Mouse (Mus musculus) right cerebral cortex, postnatal 25 days (tissue): ENCODE results near the gene Fbxw2.
"Not testable (repeated sequence)": the region's sequence is repeated elsewhere in the genome, so short reads cannot be mapped to it uniquely, and the experiment has no call there.

Experiments used
- DNase-seq: peaks from one replicate; pipeline ENCODE4 v3.0.0; 2022

Gene Fbxw2

GRCm38 (mm10) chr2:34825827-34826459, at the start of gene Fbxw2:
Fbxw2 (minus strand) TSS chr2:34826311.
- peak; percentile 94 for DNase-seq

- no peak for DNase-seq
These were observed 48.8 kb upstream of the Fbxw2 start, which contains the start of gene Psmd5 for GRCm38 (mm10) chr2:34874816-34875345. Psmd5 (minus strand) TSS chr2:34874968.

GRCm38 (mm10) chr2:34874271-34874670, 48.2 kb upstream of the Fbxw2 start, which contains the start of gene Cutal:
Cutal (plus strand) TSS chr2:34874396.
- no peak for DNase-seq

- peak; percentile 91 for DNase-seq
These were observed 44.7 kb upstream of the Fbxw2 start for GRCm38 (mm10) chr2:34870520-34871474.

GRCm38 (mm10) chr2:34869680-34870079, 43.6 kb upstream of the Fbxw2 start:
- DNase-seq = no peak

- DNase-seq = no peak
These were observed 31.6 kb upstream of the Fbxw2 start for GRCm38 (mm10) chr2:34857728-34858127.

- DNase-seq = no peak
These were observed 29.2 kb upstream of the Fbxw2 start for GRCm38 (mm10) chr2:34855265-34855664.

GRCm38 (mm10) chr2:34847702-34848101, 21.6 kb upstream of the Fbxw2 start:
- no peak for DNase-seq

- DNase-seq = no peak
These were observed 17.3 kb upstream of the Fbxw2 start for GRCm38 (mm10) chr2:34843211-34843939.

GRCm38 (mm10) chr2:34841706-34842105, 15.6 kb upstream of the Fbxw2 start:
- DNase-seq = peak; percentile 51

- not testable (repeated sequence) for DNase-seq
These were observed 14.0 kb upstream of the Fbxw2 start for GRCm38 (mm10) chr2:34840143-34840542.

GRCm38 (mm10) chr2:34835669-34836068, 9.6 kb upstream of the Fbxw2 start:
- no peak for DNase-seq

GRCm38 (mm10) chr2:34833624-34834023, 7.5 kb upstream of the Fbxw2 start:
- DNase-seq = no peak

GRCm38 (mm10) chr2:34832766-34833457, 6.8 kb upstream of the Fbxw2 start, which contains the start of gene Gm34653:
Gm34653 (plus strand) TSS chr2:34833007.
- DNase-seq = not testable (repeated sequence)

- DNase-seq = not testable (repeated sequence)
These were observed 4.0 kb upstream of the Fbxw2 start for GRCm38 (mm10) chr2:34830066-34830465.

GRCm38 (mm10) chr2:34828026-34828425, 1.9 kb upstream of the Fbxw2 start:
- no peak for DNase-seq

GRCm38 (mm10) chr2:34827591-34827990, 1.5 kb upstream of the Fbxw2 start:
- DNase-seq = no peak

- DNase-seq = no peak
These were observed 535 bp upstream of the Fbxw2 start for GRCm38 (mm10) chr2:34826460-34827231.

GRCm38 (mm10) chr2:34818492-34818891, 7.6 kb downstream of the Fbxw2 start:
- DNase-seq = no peak

GRCm38 (mm10) chr2:34815893-34816292, 10.2 kb downstream of the Fbxw2 start:
- DNase-seq = not testable (repeated sequence)

GRCm38 (mm10) chr2:34812706-34813105, 13.4 kb downstream of the Fbxw2 start:
- no peak for DNase-seq
